Mouse (Mus musculus) testis, adult 2 months (tissue): ENCODE measurements around the gene Mus81.
A peak's percentile ranks its signal among the peaks of the same experiment; 100 is the strongest.

Experiments used
- CTCF ChIP-seq: fragments of 200-500 bp; IDR thresholded peaks from 2 replicates; pipeline ENCODE4 v1.5.1; 2012; ENCODE audit warnings: low read depth, mild to moderate bottlenecking, inconsistent platforms, low read length, moderate library complexity; ENCODE audit not compliant: control insufficient read depth, insufficient read depth, insufficient replicate concordance
- POLR2A ChIP-seq: fragments of 200-500 bp; IDR thresholded peaks from 2 replicates; pipeline ENCODE4 v1.6.1; 2012; ENCODE audit warnings: low read depth, mild to moderate bottlenecking, inconsistent platforms, low read length, moderate library complexity; ENCODE audit not compliant: control insufficient read depth

DNA sequence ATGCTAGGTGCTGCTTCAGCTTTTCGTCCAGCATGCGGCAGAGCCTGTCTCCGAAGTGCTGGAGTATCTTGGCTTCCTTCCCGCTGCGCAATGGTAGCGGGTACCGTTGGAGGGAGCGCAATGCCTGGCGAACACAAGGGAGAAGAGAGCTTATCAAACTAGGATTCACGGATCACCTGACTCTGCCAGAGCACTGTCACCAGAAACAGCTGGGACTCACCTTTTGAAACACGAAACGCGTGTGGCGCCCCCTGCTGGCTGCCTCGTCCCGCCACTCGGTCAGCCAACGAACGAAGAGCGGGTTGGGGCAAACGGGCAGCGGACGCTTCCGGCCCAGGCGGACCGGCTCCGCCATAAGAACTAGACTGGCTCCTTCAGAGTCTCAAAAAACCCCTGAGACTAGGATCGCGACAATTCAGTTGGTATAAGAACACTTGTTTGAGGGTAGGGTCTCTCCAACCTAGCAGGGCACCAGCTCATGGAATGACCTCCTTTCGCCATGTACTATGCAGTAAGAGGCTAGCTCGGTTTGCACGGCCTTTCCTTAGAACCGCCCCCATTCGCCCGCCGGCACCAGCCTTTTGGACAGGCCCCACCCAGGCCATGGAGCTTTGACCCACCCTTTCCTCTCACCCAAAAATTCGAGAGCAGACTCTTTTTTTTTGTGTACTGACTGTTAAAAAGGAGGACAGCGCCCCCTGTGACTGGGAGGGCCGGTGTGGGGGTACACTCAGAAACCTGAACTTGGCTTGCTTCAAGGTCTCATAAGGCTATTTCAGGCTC is at the start of gene Mus81:
- TF ChIP-seq CTCF (peak; percentile 90), POLR2A (peak; percentile 70)
